In the genomic region with DNA sequence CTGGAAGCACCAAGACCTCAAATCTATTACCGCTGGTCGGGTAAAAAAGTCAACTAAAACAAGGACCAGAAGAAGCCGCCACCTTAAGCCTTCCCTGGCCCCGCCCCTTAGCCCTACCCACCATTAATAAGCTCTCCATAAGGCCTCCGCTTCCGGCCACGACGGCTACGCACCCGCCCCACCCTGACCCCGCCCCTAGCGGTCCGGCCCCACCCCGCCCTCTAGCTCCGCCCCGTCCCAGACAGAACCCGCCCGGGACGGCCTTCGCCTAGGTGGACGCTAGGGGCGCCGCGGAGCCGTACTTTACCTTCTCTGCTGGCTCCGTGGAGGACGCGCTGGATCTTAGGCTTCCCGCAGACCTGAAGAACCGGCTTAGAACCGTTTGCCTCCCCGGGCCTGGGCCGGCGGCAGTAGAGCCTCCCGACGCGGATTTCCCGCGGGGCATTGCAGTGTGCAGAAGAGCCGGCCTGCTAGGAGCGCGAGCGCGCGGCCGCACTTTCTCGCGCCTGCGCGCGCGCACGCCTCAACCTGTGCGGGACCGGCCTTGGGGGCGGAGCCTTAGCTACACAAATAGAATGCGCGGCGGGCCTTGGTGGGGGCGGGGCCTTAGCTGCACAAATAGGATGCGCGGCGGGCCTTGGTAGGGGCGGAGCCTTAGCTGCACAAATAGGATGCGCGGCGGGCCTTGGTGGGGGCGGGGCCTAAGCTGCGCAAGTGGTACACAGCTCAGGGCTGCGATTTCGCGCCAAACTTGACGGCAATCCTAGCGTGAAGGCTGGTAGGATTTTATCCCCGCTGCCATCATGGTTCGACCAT, we compare ENCODE assay signal across 8 mouse cellular contexts. TPM values are rescaled to one million over a fixed set of nuclear protein-coding genes. Genes with fewer than 3 reads are reported as not detected.
DNase-seq lines count a peak whose midpoint lies in the region; ATAC-seq lines count a peak whose summit lies in the region.

A gene (plus strand): TSS at position 271 of the 816 bp plus-strand sequence.
A gene (minus strand): TSS at position 548 of the 816 bp plus-strand sequence.

- intact Hi-C loops in gastrocnemius, postnatal 14 days (cut with DNase I; ENCODE audit: low total_unique reads) = no loop called here
- intact Hi-C loops in left cerebral cortex, postnatal 10 days (cut with DNase I) = loop anchor here (5.0 kb wide), 2 partner anchors 128 to 447 kb away; a partner anchor contains a TSS

- DNase-seq in adrenal gland, adult (ENCODE audit: inconsistent age in 2 of 2, low spot score in 1 of 2) = peak; percentile 97 to 99
- peak; percentile 99 for DNase-seq in embryo, embryonic 10.5 days (ENCODE audit: low spot score)
- peak; percentile 97 for DNase-seq in gastrocnemius, postnatal 14 days
- peak; percentile 94 to 99 for DNase-seq in left cerebral cortex, postnatal 10 days (ENCODE audit: extremely low spot score in 1 of 2, low spot score in 2 of 2)
- DNase-seq in right cerebral cortex, postnatal 25 days = peak; percentile 95
- peak; percentile 94 to 97 for DNase-seq in urinary bladder, postnatal 4 days (ENCODE audit: low spot score in 2 of 2)

- ATAC-seq in inflammation-experienced regulatory T-cells, adult 6 months = peak; percentile 80
- peak; percentile 92 for ATAC-seq in megakaryocyte-erythroid progenitor cell, adult 5-6 weeks (replicated peaks; ENCODE audit: low FRiP score, low TSS enrichment, poor library complexity, severe bottlenecking)

RNA-seq across cellular contexts. Expression of the first gene that starts in this region (rescaled TPM):
- total RNA-seq in gastrocnemius, postnatal 14 days (2021) = 1 to 10 TPM; 1.1 to 1.2 TPM
- polyA plus RNA-seq in inflammation-experienced regulatory T-cells, adult 6 months (2017; shearing (Covaris generic)) = 10 to 100 TPM in 1 of 3 experiments, 1 to 10 TPM in 2; 2.4 to 10.2 (median 3.3) TPM
- 1 to 10 TPM; 1.2 to 1.5 TPM for total RNA-seq in left cerebral cortex, postnatal 10 days (2021)
- 22.6 and 24.9 TPM in 2 replicates for total RNA-seq in megakaryocyte-erythroid progenitor cell, adult 5-6 weeks (2014; fragmentation: Nextera tagmentation)
- total RNA-seq in megakaryocyte-erythroid progenitor cell, adult 5-6 weeks (2017) = 25.5 and 30.3 TPM in 2 replicates

RNA-seq across cellular contexts. Expression of the second gene that starts in this region (rescaled TPM):
- total RNA-seq in gastrocnemius, postnatal 14 days (2021) = 10 to 100 TPM; 10.5 to 11.9 TPM
- polyA plus RNA-seq in inflammation-experienced regulatory T-cells, adult 6 months (2017; shearing (Covaris generic)) = 10 to 100 TPM; 28.6 to 51.5 (median 35.9) TPM
- 10 to 100 TPM; 28.3 to 29.3 TPM for total RNA-seq in left cerebral cortex, postnatal 10 days (2021)
- 56.3 and 63.4 TPM in 2 replicates for total RNA-seq in megakaryocyte-erythroid progenitor cell, adult 5-6 weeks (2014; fragmentation: Nextera tagmentation)
- 57.2 and 59.9 TPM in 2 replicates for total RNA-seq in megakaryocyte-erythroid progenitor cell, adult 5-6 weeks (2017)

Comparison
In these comparisons a context has a peak if more than half of its experiments do, and no peak if none do; other contexts are left out.
1. Peak in every context shown above with its lines: DNase-seq and ATAC-seq.
2. RNA of the first gene that starts in this region (total RNA-seq): 22.6 to 30.3 TPM in megakaryocyte-erythroid progenitor cell, adult 5-6 weeks; 1.2 to 1.5 TPM in left cerebral cortex, postnatal 10 days and 1.1 to 1.2 TPM in gastrocnemius, postnatal 14 days; every median in the first group is over 4 times any median in the second.